Mouse (Mus musculus) adrenal gland, postnatal 14 days (tissue): ENCODE measurements around the gene Pdlim1. TPM values are rescaled to one million over a fixed set of nuclear protein-coding genes. Genes with fewer than 3 reads are reported as not detected.
"Not testable (repeated sequence)": the region's sequence is repeated elsewhere in the genome, so short reads cannot be mapped to it uniquely, and the experiment has no call there.

Experiments
- DNase-seq: peaks from one replicate; pipeline ENCODE4 v3.0.0; 2021; ENCODE audit warnings: mixed read lengths
- total RNA-seq: library from RNA; stranded (reverse); gene quantifications from 2 replicates; pipeline ENCODE4 v1.2.3, GENCODE M21; 2021

Pdlim1 gene
- total RNA-seq, 1 experiment from 2014 or later: 48.1 TPM

- DNase-seq: peak; percentile 26
Measured at GRCm38 (mm10) chr19:40240838-40241689, 30.6 kb downstream of the Pdlim1 start.

- DNase-seq: no peak
Measured at GRCm38 (mm10) chr19:40240360-40240759, 31.3 kb downstream of the Pdlim1 start.

- no peak for DNase-seq
Measured at GRCm38 (mm10) chr19:40238175-40238850, 33.3 kb downstream of the Pdlim1 start.

GRCm38 (mm10) chr19:40232560-40232959, 39.1 kb downstream of the Pdlim1 start:
- no peak for DNase-seq

- DNase-seq: no peak
Measured at GRCm38 (mm10) chr19:40231825-40232541, 39.7 kb downstream of the Pdlim1 start.

- DNase-seq: no peak
Measured at GRCm38 (mm10) chr19:40231074-40231738, 40.4 kb downstream of the Pdlim1 start.

GRCm38 (mm10) chr19:40226516-40227151, 45.0 kb downstream of the Pdlim1 start:
- no peak for DNase-seq

- peak; percentile 36 for DNase-seq
Measured at GRCm38 (mm10) chr19:40225761-40226110, 45.9 kb downstream of the Pdlim1 start.

- DNase-seq: peak; percentile 83
Measured at GRCm38 (mm10) chr19:40225102-40225760, 46.4 kb downstream of the Pdlim1 start.

- not testable (repeated sequence) for DNase-seq
Measured at GRCm38 (mm10) chr19:40222307-40222706, 49.3 kb downstream of the Pdlim1 start.

GRCm38 (mm10) chr19:40220878-40221277, 50.8 kb downstream of the Pdlim1 start:
- no peak for DNase-seq

GRCm38 (mm10) chr19:40202947-40203346, 68.7 kb downstream of the Pdlim1 start:
- DNase-seq: not testable (repeated sequence)

- DNase-seq: no peak
Measured at GRCm38 (mm10) chr19:40190596-40190995, 81.0 kb downstream of the Pdlim1 start.

- DNase-seq: no peak
Measured at GRCm38 (mm10) chr19:40187160-40187559, 84.5 kb downstream of the Pdlim1 start, which contains the start of gene Cyp2c70. Cyp2c70 (minus strand) TSS chr19:40187333.

GRCm38 (mm10) chr19:40183600-40183999, 88.0 kb downstream of the Pdlim1 start:
- no peak for DNase-seq

GRCm38 (mm10) chr19:40178311-40178710, 93.3 kb downstream of the Pdlim1 start:
- DNase-seq: peak; percentile 23

Other genes starting within 250 kb of the Pdlim1 start
- gene Cyp2c54, start 198.0 kb downstream of the Pdlim1 start, total RNA-seq: 0.85 TPM in 1 of 2 replicates, not detected in the other
- 0.45 and 10.0 TPM in 2 replicates for gene Cyp2c50, start 182.2 kb downstream of the Pdlim1 start, total RNA-seq
- 4.8 and 121 TPM in 2 replicates for gene Cyp2c70, start 84.5 kb downstream of the Pdlim1 start, total RNA-seq
- gene Sorbs1, start 241.9 kb upstream of the Pdlim1 start, total RNA-seq: 157 and 159 TPM in 2 replicates